Mouse (Mus musculus): ENCODE measurements around the gene Cib4. TPM values are rescaled to one million over a fixed set of nuclear protein-coding genes. Genes with fewer than 3 reads are reported as not detected.
A peak's percentile ranks its signal among the peaks of the same experiment; 100 is the strongest.

Cib4 gene
- polyA plus RNA-seq, 1 experiment from 2014 or later: not detected

- H3K27me3 ChIP-seq (ENCODE audit: control insufficient read depth, insufficient read depth, low read length): no peaks in the 10 kb centered on the region
- H3K27ac ChIP-seq (ENCODE audit: low read depth, low read length): no peak overlapping the region
- ATAC-seq (ENCODE audit: insufficient read depth, low FRiP score, low TSS enrichment) (no peak), DNase-seq (ENCODE audit: low spot score) (no peak)
- H3K9me3 ChIP-seq (ENCODE audit: control insufficient read depth, low read length): no peaks in the 10 kb centered on the region
- no peak overlapping the region for H3K4me3 ChIP-seq (ENCODE audit: low read depth, low read length)
- H3K9ac ChIP-seq (ENCODE audit: low read length): no peak overlapping the region
- no peak overlapping the region for H3K4me2 ChIP-seq (ENCODE audit: low read depth)
- no peaks in the 10 kb centered on the region for H3K4me1 ChIP-seq (ENCODE audit: control insufficient read depth, insufficient read depth, low read length)
- H3K36me3 ChIP-seq (ENCODE audit: control insufficient read depth, insufficient read depth, low read length): no peaks in the 10 kb centered on the region
Observed at GRCm38 (mm10) chr5:30490215-30490614, 55.4 kb downstream of the Cib4 start.

DNA sequence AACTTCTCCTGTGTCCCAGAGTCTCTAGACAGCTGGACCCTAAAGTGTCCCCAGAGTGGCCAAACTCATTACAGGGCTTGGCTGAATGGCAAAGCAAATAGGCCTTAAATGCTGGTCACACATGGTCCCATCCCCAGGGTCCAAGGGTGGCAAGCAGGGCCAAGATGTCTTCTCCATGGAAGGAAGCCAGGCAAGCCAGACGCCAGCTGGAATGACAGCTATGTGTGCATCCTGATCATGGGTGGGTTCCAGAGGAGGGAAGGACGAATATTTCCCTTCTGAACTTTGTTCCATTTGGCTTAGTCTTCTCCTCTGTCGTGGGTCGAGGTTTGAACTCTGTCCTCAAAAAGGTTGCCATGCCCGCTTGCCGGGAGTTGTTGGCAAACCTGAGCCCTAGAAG, 60.5 kb downstream of the Cib4 start:
- Histone ChIP-seq H3K9me3 (ENCODE audit: control insufficient read depth, low read length) (no peaks in the 10 kb centered on the region), H3K36me3 (ENCODE audit: control insufficient read depth, insufficient read depth, low read length) (no peaks in the 10 kb centered on the region), H3K4me1 (ENCODE audit: control insufficient read depth, insufficient read depth, low read length) (no peaks in the 10 kb centered on the region), H3K9ac (ENCODE audit: low read length) (no peak overlapping the region), H3K4me2 (ENCODE audit: low read depth) (no peak overlapping the region), H3K4me3 (ENCODE audit: low read depth, low read length) (no peak overlapping the region), H3K27me3 (ENCODE audit: control insufficient read depth, insufficient read depth, low read length) (no peaks in the 10 kb centered on the region), H3K27ac (ENCODE audit: low read depth, low read length) (no peak overlapping the region)
- no peak for ATAC-seq (ENCODE audit: insufficient read depth, low FRiP score, low TSS enrichment)
- DNase-seq (ENCODE audit: low spot score): no peak
- WGBS: 86% methylated on average over 6 of the region's 6 CpGs

DNA sequence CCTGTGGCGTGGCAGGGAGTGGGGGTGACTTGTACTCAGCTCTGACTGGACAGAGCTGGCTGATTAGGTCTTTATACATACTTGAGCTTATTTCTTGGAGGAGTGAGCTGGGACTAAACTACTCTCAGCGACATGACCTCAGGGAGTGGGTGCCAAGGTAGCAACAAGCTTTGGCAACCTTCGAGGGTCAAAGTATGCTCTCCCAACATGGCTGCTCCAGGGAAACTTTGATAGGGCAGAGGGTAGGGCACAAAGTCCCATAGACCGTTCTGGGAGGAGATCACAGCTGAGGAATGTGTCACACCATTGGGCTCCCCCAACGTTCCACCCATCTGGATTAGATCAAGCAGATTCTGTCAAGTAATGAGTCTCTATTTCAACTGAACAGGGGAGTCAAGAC, 61.0 kb downstream of the Cib4 start:
- no peaks in the 10 kb centered on the region for H3K9me3 ChIP-seq (ENCODE audit: control insufficient read depth, low read length)
- H3K4me3 ChIP-seq (ENCODE audit: low read depth, low read length): no peak overlapping the region
- H3K27ac ChIP-seq (ENCODE audit: low read depth, low read length): no peak overlapping the region
- no peaks in the 10 kb centered on the region for H3K36me3 ChIP-seq (ENCODE audit: control insufficient read depth, insufficient read depth, low read length)
- no peaks in the 10 kb centered on the region for H3K4me1 ChIP-seq (ENCODE audit: control insufficient read depth, insufficient read depth, low read length)
- no peak overlapping the region for H3K4me2 ChIP-seq (ENCODE audit: low read depth)
- 81% methylated on average over 5 of the region's 5 CpGs for WGBS
- H3K9ac ChIP-seq (ENCODE audit: low read length): no peak overlapping the region
- no peaks in the 10 kb centered on the region for H3K27me3 ChIP-seq (ENCODE audit: control insufficient read depth, insufficient read depth, low read length)
- no peak for ATAC-seq (ENCODE audit: insufficient read depth, low FRiP score, low TSS enrichment)
- DNase-seq (ENCODE audit: low spot score): no peak

GRCm38 (mm10) chr5:30483533-30483932, 62.1 kb downstream of the Cib4 start:
- ATAC-seq (ENCODE audit: insufficient read depth, low FRiP score, low TSS enrichment) (no peak), DNase-seq (ENCODE audit: low spot score) (no peak)

GRCm38 (mm10) chr5:30482319-30482718, 63.3 kb downstream of the Cib4 start:
- no peak overlapping the region for H3K27ac ChIP-seq (ENCODE audit: low read depth, low read length)
- H3K4me2 ChIP-seq (ENCODE audit: low read depth): no peak overlapping the region
- DNase-seq (ENCODE audit: low spot score) (peak; percentile 80), ATAC-seq (ENCODE audit: insufficient read depth, low FRiP score, low TSS enrichment) (no peak)
- WGBS: 19% methylated on average over 5 of the region's 5 CpGs
- no peaks in the 10 kb centered on the region for H3K9me3 ChIP-seq (ENCODE audit: control insufficient read depth, low read length)
- H3K4me1 ChIP-seq (ENCODE audit: control insufficient read depth, insufficient read depth, low read length): no peaks in the 10 kb centered on the region
- H3K9ac ChIP-seq (ENCODE audit: low read length): no peak overlapping the region
- no peaks in the 10 kb centered on the region for H3K27me3 ChIP-seq (ENCODE audit: control insufficient read depth, insufficient read depth, low read length)
- H3K4me3 ChIP-seq (ENCODE audit: low read depth, low read length): no peak overlapping the region
- H3K36me3 ChIP-seq (ENCODE audit: control insufficient read depth, insufficient read depth, low read length): no peaks in the 10 kb centered on the region

More at GRCm38 (mm10) chr5:30483533-30483932, 62.1 kb downstream of the Cib4 start:
- no peaks in the 10 kb centered on the region for H3K9me3 ChIP-seq (ENCODE audit: control insufficient read depth, low read length)
- no peak overlapping the region for H3K4me3 ChIP-seq (ENCODE audit: low read depth, low read length)
- H3K4me2 ChIP-seq (ENCODE audit: low read depth): no peak overlapping the region
- H3K36me3 ChIP-seq (ENCODE audit: control insufficient read depth, insufficient read depth, low read length): no peaks in the 10 kb centered on the region
- H3K27ac ChIP-seq (ENCODE audit: low read depth, low read length): no peak overlapping the region
- no peaks in the 10 kb centered on the region for H3K4me1 ChIP-seq (ENCODE audit: control insufficient read depth, insufficient read depth, low read length)
- H3K27me3 ChIP-seq (ENCODE audit: control insufficient read depth, insufficient read depth, low read length): no peaks in the 10 kb centered on the region
- no peak overlapping the region for H3K9ac ChIP-seq (ENCODE audit: low read length)
- WGBS: 85% methylated on average over 8 of the region's 8 CpGs

DNA sequence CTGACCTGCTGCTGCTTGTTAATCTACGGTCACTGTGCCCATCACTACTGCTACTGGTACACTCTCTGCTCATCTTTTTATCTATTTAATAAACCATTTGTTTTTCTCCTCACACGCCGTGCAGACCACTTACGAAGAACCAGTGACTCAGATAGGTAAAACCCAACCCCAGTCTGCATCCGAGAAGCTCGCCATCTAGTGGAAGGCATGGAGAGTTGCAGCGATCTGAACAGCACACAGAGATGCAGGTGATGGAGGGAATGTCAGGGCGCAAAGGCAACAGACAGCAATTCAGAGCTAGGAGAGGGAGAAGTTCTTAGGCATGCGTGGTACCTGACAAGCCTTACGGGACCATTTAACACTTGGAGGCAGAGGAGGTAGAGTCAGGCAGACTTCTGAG, 69.1 kb downstream of the Cib4 start:
- Histone ChIP-seq H3K36me3 (ENCODE audit: control insufficient read depth, insufficient read depth, low read length) (no peaks in the 10 kb centered on the region), H3K27me3 (ENCODE audit: control insufficient read depth, insufficient read depth, low read length) (no peaks in the 10 kb centered on the region), H3K9me3 (ENCODE audit: control insufficient read depth, low read length) (no peaks in the 10 kb centered on the region), H3K4me3 (ENCODE audit: low read depth, low read length) (no peak overlapping the region), H3K27ac (ENCODE audit: low read depth, low read length) (no peak overlapping the region), H3K4me2 (ENCODE audit: low read depth) (no peak overlapping the region), H3K9ac (ENCODE audit: low read length) (no peak overlapping the region), H3K4me1 (ENCODE audit: control insufficient read depth, insufficient read depth, low read length) (no peaks in the 10 kb centered on the region)
- ATAC-seq (ENCODE audit: insufficient read depth, low FRiP score, low TSS enrichment): no peak
- WGBS: 43% methylated on average over 10 of the region's 10 CpGs
- peak; percentile 48 for DNase-seq (ENCODE audit: low spot score)

- no peak for ATAC-seq (ENCODE audit: insufficient read depth, low FRiP score, low TSS enrichment)
- no peaks in the 10 kb centered on the region for H3K4me1 ChIP-seq (ENCODE audit: control insufficient read depth, insufficient read depth, low read length)
- no peaks in the 10 kb centered on the region for H3K9me3 ChIP-seq (ENCODE audit: control insufficient read depth, low read length)
- no peak for DNase-seq (ENCODE audit: low spot score)
- H3K9ac ChIP-seq (ENCODE audit: low read length): no peak overlapping the region
- no peak overlapping the region for H3K4me3 ChIP-seq (ENCODE audit: low read depth, low read length)
- no peaks in the 10 kb centered on the region for H3K36me3 ChIP-seq (ENCODE audit: control insufficient read depth, insufficient read depth, low read length)
- no peak overlapping the region for H3K27ac ChIP-seq (ENCODE audit: low read depth, low read length)
- H3K27me3 ChIP-seq (ENCODE audit: control insufficient read depth, insufficient read depth, low read length): 0 out of 2 replicates have a peak, but pooled peaks cover under 1% of the 10 kb centered on the region
- WGBS: 69% methylated on average over 5 of the region's 5 CpGs
- H3K4me2 ChIP-seq (ENCODE audit: low read depth): no peak overlapping the region
Observed at GRCm38 (mm10) chr5:30472148-30472547, 73.5 kb downstream of the Cib4 start.

GRCm38 (mm10) chr5:30470454-30470853, 75.2 kb downstream of the Cib4 start:
- Histone ChIP-seq H3K36me3 (ENCODE audit: control insufficient read depth, insufficient read depth, low read length) (no peaks in the 10 kb centered on the region), H3K4me2 (ENCODE audit: low read depth) (no peak overlapping the region), H3K4me1 (ENCODE audit: control insufficient read depth, insufficient read depth, low read length) (no peaks in the 10 kb centered on the region), H3K4me3 (ENCODE audit: low read depth, low read length) (no peak overlapping the region), H3K9me3 (ENCODE audit: control insufficient read depth, low read length) (no peaks in the 10 kb centered on the region), H3K27ac (ENCODE audit: low read depth, low read length) (no peak overlapping the region), H3K27me3 (ENCODE audit: control insufficient read depth, insufficient read depth, low read length) (peaks cover 10% of the 10 kb centered on the region), H3K9ac (ENCODE audit: low read length) (no peak overlapping the region)
- DNase-seq (ENCODE audit: low spot score) (no peak), ATAC-seq (ENCODE audit: insufficient read depth, low FRiP score, low TSS enrichment) (no peak)
- 63% methylated on average over 6 of the region's 6 CpGs for WGBS

GRCm38 (mm10) chr5:30466315-30466714, 79.3 kb downstream of the Cib4 start:
- no peak overlapping the region for H3K27ac ChIP-seq (ENCODE audit: low read depth, low read length)
- H3K36me3 ChIP-seq (ENCODE audit: control insufficient read depth, insufficient read depth, low read length): no peaks in the 10 kb centered on the region
- ATAC-seq (ENCODE audit: insufficient read depth, low FRiP score, low TSS enrichment) (no peak), DNase-seq (ENCODE audit: low spot score) (no peak)
- 43% methylated on average over 9 of the region's 9 CpGs for WGBS
- H3K4me2 ChIP-seq (ENCODE audit: low read depth): peak overlapping the region; percentile 24
- peaks cover 10% of the 10 kb centered on the region for H3K27me3 ChIP-seq (ENCODE audit: control insufficient read depth, insufficient read depth, low read length)
- no peaks in the 10 kb centered on the region for H3K4me1 ChIP-seq (ENCODE audit: control insufficient read depth, insufficient read depth, low read length)
- no peaks in the 10 kb centered on the region for H3K9me3 ChIP-seq (ENCODE audit: control insufficient read depth, low read length)
- H3K4me3 ChIP-seq (ENCODE audit: low read depth, low read length): no peak overlapping the region
- H3K9ac ChIP-seq (ENCODE audit: low read length): no peak overlapping the region

Measured in neural tube, embryonic 11.5 days (tissue).